Mouse (Mus musculus) heart, adult 9 months (tissue): ENCODE results near the gene 0610040J01Rik.

Experiments
- DNase-seq, 2 experiments: peaks; one replicate each; pipeline ENCODE4 v3.0.0; 2022; ENCODE audit warnings: low spot score in 2 of 2

Gene 0610040J01Rik

DNA sequence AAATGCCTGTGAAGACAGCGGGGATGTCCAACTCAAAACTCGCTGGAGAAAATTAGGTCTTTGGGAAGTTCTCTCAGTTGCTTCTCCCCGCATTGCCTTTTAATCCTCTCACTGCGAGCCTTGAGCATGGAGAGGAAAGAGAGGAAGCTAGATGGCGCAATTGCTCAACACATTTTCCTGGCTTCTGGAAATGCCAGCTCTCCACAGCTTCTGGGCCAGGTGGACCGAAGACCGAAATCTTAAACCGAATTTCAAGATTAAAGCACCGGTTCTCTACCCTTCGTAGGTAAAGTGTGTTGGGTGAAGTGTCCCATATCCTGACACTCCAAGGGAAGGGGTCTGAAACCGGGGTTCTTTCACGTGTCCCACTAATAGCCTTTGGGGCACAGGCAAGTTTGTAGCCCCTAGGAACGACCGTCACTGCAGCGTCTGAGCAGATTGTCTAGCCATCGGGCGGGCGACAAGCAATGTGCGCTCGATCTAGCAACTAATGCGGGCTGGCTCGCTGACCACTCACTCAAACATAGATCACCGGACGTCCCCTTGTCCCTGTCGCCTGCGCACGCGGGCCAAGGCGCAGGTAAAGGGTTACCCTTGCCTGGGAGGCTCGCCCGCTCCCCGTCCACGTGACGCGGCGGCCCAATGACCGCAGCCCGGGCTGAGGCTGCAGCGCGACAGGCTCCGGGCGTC, at the start of gene 0610040J01Rik:
Gene 0610040J01Rik (plus strand): TSS at position 545 of the 690 bp plus-strand sequence.
- DNase-seq, result peak; percentile 49 to 60

DNA sequence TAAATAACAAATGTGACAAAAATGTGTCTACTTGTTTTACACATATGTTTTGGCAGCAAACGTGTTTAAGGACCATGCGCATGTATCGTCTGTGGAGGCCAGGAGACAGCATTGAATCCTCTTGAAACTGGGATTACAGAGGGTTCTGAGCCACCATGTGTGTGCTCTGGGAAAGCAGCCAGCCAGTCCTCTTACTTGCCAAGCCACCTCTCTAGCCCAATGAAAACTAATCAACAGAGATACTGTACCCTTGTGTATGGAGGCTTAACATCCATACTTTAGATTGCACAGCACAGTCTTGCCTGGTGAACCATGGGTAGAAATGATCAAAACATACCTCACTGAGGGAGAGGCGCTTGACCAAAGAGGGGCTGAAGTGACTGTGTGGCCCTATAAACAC, 46.3 kb upstream of the 0610040J01Rik start:
- no peak for DNase-seq

DNA sequence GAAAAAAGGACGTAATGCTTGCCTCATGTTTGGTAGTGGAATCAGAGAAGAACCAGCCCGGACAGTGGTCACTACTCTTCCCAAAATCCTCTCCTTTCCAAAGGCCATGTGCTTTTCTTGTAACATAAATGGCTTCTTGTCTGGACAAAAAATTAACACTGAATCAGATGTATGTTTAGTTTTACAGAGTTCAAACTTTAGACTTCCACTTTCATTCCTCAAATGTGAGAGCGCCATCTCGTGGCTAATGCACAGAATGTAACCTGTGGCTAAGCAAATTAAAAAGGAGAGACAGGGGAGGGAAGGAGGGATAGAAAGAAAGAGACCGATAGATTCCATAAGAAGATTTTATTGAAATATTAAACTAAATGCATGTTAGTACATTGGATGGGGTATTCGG, 45.4 kb upstream of the 0610040J01Rik start:
- DNase-seq, result no peak

DNA sequence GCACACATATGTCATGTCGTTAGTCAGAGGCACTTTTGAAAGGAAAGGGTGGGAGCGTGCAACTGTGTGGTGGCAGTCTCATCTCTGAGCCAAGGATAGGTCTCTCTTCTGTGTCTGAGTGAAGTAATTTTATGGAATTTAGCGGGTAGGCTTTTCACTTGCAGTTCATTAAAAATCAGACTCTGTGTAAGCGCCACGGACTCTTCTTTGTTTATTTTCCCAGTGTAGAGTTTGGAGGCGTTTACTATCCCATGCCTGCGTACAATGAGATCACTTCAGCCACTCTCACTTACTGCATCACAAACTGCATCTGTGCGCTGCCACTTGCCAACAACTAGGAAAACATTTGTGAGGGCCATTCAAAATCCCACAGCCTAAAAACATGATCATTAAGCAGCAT, 44.7 kb upstream of the 0610040J01Rik start:
- no peak for DNase-seq

DNA sequence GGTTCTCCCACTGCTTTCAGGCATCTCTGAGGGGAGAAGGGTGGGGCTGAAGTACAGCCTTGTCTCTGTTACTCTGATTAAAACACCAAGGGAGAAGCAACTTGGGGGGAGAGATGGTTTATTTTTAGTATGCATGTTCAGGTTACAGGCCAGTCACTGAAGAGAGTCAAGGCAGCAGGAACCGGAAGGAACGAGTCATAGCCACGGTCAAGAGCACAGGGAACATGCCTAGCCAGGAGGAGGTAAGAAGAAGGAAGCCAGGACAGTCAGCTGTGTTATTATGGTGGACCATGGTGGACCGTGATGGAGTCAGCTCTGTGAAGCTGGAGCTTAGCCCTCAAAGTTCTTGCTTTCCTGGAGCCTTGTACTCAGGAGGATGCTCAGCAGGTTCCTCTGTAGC, 43.9 kb upstream of the 0610040J01Rik start:
- DNase-seq, result no peak

DNA sequence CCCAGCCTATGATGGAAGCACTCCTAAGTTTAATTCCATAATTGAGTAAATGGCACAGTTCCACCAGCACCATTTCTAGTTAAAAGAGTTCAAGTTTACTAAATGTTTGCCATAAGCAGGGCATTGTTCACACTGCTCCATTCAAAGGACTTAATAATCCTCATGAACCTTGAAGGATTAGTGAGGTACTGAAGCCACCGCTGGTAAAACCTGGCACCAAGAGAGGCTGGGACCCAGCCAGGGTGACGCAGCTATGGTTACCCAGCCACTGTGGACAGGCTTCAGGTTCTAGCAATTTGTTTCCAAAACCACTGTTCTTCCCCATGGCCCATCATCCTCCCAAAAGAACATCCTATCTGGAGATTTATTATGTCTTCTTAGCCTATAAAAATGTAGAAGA, 39.2 kb upstream of the 0610040J01Rik start:
- DNase-seq, result no peak

DNA sequence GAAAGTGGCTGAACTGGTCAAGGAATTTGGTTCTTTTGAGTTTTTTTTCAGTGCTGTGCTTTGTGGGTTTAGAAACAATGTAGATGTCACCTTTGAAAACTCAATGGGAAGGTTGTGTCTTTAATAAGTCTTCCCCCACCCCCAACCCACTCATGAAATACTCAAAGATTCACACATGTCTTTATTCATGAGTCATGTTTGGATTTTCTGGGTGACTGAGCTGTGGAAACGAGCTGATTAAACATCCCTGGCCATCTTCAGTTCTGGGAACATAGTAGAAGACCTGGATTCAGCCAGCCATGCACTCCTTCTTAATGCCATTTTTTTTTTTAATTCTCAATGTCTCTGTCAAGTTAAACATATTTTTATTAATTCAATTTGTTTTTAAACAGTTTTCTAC, 38.6 kb upstream of the 0610040J01Rik start:
- no peak for DNase-seq

DNA sequence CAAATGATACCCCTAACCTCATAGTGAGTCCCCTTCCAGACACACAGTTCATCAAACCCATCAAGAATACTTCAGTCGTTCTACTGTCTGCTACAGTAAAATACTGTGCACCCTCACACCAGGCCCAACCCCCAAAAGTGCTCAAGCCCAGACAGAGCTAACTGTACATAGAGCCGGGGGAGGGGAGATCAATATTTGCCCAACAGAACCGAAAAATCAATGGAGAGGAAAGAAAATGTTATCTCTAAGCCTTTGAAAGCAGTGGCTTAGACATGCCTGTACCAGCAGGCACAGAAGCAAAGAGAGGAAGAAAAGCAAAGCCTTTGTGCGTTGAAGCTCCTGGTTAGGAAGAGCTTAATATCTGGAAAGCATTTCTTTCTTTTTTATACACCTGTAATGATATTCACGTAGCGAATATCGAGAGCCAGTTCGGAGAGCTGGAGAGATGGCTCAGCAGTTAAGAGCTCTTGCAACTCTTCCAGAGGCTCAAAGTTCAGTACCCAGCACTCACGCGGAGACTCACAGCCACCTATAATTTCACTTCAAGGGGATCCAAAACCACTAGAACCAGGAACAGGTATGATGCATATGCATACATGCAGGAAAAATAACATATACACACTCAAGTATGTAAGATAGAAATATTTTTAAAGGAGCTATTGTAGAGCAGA, 23.9 kb upstream of the 0610040J01Rik start:
- no peak for DNase-seq

DNA sequence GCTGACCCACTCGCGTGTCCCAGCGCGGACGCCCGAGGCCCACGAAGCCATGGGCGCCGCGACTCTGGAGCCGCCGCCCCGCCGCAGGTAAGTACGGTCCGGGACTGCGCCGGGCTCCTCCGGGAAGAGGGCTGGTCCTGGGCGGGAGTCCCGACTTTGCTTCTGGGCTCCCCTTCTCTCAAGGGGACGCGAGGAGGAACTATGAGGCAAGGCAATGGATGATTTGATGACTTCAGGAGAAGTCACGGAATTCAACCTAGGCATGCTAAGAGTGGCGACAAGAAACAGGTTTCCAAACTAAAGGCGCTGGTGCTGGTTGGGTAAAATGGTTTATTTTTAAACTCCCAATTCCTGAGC, 324 bp downstream of the 0610040J01Rik start:
- DNase-seq, result no peak

DNA sequence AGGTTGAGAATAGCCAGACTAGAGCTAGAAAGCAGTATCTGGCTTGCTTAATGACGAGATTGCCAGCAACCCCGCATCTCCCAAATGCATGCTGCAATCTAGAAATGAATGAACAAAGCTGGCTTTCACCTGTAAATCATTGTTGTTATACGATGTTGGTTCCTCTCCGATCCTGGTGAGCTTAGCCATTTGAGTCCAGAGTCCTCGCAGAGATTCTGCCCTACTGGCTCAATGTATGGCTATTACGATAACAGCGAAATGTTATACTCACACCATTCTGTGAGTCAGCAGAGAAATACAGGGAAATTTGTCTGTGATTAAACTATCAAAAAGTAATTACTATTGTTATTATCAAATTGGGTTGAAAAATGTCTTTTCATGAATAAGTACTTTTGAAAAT, 4.5 kb downstream of the 0610040J01Rik start:
- no peak for DNase-seq

DNA sequence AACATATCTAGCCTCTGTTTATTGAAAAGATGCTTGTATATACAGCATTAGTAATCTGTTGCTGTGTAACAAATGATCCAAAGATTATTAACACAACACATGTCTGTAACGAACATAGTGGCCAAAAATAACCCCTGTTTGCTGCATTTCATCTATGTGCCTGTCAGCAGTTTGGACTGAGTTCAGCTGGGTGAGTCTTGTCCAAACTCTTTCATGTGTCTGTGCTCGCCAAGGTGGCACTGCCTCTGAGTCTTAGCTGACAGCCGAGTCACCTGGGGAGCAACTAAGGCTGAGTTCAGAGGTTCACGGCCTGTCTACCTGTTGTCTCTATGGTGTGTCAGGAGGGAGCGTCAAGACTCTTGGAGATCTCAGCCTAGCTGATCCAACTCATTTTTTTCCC, 5.1 kb downstream of the 0610040J01Rik start:
- peak; percentile 23 to 46 for DNase-seq

DNA sequence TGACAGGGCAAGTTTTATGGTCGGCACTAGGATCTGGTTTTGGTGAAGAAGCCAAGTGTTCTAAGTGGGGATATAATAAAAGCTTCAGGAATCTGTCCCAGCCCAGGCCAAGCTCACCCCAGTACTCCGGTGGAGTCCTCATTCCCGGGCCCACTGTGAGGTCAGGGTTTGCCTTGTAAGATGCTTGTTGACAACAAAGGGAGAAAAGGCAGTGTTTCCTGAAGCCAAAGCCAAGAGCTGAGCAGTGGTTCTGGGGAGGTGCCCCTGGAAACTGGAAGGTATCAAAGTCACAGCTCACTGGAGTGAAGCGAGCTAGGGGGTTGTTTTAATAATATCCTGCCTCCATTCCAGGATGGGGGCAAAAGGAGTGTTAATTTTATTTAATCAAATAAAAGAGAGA, 6.8 kb downstream of the 0610040J01Rik start:
- no peak for DNase-seq

DNA sequence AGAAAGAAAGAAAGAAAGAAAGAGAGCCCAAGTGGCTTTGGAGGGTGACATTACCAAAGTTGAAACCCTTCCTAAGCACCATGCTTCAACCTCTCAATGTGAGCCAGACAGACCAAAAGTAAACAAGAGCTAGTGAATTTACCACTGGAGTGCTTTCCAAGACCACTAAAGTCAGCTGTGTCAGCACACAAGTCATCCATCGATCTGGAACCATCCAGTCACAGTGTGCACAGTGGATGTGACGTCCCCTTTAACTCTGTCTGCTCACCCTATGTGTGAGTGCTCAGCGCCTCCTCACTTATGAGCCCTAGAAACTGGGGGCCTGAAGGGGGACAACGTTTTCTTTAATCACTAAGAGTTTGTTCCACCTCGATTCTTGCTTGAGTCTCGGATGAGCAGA, 7.4 kb downstream of the 0610040J01Rik start:
- DNase-seq, result no peak

DNA sequence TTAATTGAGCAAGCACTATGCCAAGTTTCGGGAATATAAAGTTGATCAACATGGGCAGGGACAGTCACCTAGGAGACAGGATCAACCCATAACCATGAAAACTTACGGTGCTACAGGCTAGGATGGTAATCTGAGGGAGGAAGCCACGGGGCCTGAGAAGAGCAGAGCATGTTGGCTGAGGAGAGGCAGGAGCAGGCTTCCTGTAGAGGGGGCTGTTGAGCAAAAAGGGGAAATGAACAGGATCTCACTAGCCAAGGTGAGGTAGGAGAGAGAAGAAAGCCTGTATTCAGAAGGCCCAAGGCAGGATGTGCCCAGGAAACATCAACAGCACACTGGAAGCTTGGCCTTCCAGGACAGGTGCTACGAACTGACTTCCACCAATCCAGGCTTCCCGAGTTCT, 9.0 kb downstream of the 0610040J01Rik start:
- DNase-seq, result no peak

DNA sequence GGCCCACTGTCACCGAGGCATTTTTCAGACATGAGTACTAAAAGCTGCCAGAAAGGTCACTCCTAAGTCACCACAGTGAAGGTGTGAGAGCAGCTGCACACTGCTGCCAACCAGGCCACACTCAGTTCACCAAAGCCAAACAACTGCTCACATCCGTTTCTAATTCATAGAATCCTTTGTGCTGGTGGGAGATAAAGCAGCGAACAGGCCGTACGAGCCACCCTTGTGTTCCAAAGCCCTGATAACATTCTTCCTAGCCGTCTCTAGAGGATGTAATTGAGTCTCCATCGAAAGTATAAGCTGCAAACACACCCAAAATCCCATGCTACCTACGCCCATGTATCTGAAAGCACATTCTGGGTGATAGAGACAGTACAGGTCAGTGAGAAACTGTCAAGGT, 9.7 kb downstream of the 0610040J01Rik start:
- DNase-seq, result peak in 1 of 2 experiments; percentile 7

DNA sequence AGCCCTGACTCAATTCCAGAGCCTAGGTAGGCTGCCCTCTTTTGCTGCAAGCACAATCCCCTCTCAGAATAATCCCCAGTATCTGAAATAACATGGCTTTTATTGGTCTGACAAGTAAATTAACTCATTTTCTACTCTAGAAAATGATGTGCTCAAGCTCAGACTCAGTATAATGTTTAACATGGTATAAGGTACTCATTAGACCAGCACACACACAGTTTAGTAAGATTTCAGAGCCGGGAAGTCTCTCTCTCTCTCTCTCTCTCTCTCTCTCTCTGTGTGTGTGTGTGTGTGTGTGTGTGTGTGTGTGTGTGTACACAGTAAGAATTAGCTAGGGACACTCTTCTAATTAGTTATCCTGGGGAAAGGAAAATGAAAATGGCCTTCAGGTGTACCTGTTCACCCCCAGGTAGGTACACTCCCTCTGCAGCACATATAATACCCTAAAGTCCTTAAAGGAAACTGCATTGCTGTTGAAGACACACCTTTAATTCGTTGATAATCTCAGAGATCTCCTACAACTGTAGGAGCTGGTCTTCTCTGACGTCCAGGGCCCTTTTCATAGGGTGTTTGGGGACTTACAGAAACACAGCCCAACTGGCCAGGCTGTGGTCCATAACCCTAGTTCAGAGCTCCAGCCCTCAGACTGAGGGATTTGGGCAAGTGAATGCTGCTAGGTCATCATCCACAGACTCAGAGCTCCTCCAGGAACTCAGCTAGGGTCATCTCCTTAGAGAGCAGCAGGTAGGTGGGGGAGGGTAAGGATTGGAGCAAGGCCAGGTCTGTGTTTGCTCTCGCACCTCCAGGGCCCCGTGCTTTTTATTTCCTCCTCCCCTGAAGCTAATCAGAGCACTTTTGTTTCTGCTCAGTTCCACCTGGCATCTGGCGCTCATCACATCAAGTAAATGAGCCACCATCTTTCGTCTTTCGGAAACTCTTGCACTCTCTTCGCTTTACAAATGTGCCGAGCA, 11.5 kb downstream of the 0610040J01Rik start:
- no peak for DNase-seq

DNA sequence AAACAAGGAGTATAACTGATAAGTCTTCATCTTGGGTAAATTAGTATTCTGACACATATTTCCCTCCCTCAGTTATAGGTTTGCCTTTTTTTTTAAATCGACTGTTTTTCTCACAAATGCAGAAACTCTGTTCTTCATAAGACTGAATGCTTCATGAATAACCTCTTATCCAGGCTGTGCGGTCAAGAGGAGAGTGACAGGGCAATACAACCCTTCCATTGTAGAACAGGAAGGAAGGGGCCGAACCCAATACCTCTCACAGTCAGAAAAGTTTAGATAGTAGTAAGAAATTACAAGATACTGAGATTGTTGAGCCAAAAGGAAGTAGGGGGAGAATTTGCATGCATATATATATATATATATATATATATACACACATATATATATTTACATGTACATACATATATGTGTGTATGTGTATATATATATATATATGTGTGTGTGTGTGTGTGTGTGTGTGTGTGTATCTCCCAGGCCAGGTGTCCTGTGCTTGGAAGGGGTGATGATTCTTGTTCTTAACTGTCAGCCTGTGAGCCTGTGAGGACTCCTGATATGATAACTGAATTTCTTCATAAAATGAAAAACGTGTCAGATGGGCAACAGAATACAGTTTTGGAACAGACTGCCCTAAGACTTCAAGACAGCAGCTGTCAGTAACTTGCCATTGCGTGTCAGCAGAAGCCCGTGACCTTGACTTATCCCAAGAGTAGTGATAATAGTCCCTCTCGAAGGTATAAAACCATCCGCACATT, 12.6 kb downstream of the 0610040J01Rik start:
- no peak for DNase-seq

DNA sequence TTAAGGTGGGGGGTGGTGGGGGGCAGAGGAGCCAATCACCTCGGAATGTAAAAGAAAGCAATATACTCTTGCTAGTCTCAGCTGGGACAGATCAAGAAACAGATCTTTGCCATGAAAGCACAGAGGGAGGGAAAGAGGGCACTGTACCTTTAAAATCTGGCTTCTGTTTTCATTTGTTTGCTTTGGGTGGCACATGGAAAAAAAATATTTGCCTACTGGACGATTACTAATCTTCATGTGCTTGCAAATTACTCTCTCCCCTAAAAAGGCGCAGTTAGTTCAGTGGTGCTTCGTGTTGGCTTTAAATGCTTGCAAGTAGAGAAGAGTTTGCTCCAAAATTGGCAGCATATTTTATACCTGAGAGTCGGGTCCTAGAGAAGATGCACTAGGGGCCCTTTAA, 13.7 kb downstream of the 0610040J01Rik start:
- no peak for DNase-seq

DNA sequence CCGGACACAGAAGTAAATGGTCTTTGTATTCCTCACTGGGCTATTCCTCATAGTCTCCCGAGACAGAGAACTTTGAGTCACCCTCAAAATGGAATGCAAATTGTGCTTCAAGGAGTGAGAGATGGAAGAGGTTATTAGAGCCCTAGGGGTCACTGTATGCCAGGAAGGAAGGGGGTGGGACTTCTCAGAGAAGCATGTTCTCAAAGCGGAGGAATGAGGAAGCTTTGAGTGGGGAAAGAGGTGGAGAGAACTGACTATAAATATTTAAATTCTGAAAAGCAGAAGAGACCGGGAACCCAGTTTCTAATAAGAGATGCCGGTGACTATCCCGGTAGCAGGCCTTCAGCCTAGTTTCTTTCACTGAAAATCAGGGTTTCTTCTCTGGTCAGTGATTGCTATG, 14.8 kb downstream of the 0610040J01Rik start:
- peak in 1 of 2 experiments; percentile 35 for DNase-seq

DNA sequence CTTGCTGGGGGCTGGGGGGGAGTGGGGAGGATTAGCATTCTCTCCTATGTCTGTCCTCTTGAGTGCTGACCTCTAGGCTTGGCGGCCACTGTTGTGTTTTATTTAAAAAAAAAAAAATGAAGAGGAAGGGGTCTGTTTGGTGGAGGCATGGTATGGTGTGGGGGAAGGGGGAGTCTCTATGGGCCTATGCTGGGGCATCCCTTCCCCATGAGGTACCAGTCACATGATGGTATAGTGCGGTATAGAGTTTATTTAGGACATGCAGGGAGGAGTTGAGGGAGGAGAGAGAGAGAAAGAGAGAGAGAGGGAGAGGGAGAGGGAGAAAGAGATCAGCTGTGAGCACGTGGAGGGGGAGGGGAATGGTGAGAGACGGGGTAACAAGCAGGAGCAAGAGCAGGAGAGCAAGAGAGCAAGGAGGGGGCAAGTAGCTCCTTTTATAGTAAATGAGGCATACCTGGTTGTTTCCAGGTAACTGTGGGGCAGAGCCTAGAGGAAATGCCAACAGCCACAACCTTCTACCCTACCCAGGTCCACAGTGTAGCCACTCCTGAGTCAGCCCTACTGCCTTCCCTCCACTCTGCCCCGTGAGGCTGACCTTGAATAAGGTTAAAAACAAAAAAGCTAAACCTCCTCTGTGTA, 15.4 kb downstream of the 0610040J01Rik start:
- no peak for DNase-seq
